In the genomic region with DNA sequence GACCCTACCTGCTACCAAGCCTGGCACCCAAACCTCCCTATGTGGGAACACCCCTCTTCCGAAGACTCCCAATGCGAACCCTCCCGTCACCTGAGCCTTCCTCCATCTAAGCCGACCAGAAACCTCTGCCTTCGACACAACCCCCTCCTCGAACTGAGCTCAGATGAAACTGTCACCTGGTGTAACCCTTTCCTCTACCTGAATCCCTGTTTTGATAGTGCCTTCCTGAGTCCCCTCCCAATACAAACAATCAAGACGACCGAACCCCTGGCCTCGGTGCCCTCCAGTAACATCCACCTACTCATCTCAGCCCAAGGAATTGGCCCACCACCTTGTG, we compare ENCODE assay signal across 8 mouse cellular contexts. TPM values are rescaled to one million over a fixed set of nuclear protein-coding genes. Genes with fewer than 3 reads are reported as not detected.
DNase-seq lines count a peak whose midpoint lies in the region; ATAC-seq and TF ChIP-seq lines count a peak whose summit lies in the region.

No protein-coding gene starts in this region.

- H3K4me2 ChIP-seq in kidney, embryonic 14.5 days (replicated peaks; ENCODE audit: low read depth, low read length), result peak overlapping the region; percentile 81
- H3K4me2 ChIP-seq in hindbrain, embryonic 11.5 days (replicated peaks; ENCODE audit: low read depth, low read length), result peak overlapping the region; percentile 98
- H3K4me2 ChIP-seq in midbrain, embryonic 15.5 days, result peak overlapping the region; percentile 93

- ATAC-seq in kidney, embryonic 14.5 days (ENCODE audit: low FRiP score, low TSS enrichment), result 0 out of 2 replicates have a peak, but pooled peaks have one; percentile 2
- ATAC-seq in hindbrain, embryonic 11.5 days (ENCODE audit: low FRiP score), result peak; percentile 14; the same call in 1 of the 2 replicates
- peak; percentile 2 for ATAC-seq in midbrain, embryonic 15.5 days (replicated peaks)
- no peak for ATAC-seq in granulocyte monocyte progenitor cell, adult 5-6 weeks (replicated peaks; ENCODE audit: poor library complexity, severe bottlenecking)

- no peak for DNase-seq in kidney, adult 9 months
- DNase-seq in T-cell, adult 2 months (ENCODE audit: low spot score), result peak; percentile 4
- peak; percentile 49 for DNase-seq in hindbrain, embryonic 11.5 days (ENCODE audit: low spot score)
- no peak for DNase-seq in spleen, postnatal 36 days (ENCODE audit: low spot score in 2 of 2)
- DNase-seq in thymus, adult 2 months, result no peak

- no peak overlapping the region for H3K9ac ChIP-seq in kidney, embryonic 14.5 days (ENCODE audit: low read depth, low read length)
- peak overlapping the region; percentile 86 for H3K9ac ChIP-seq in hindbrain, embryonic 11.5 days (ENCODE audit: low read depth, low read length)
- H3K9ac ChIP-seq in midbrain, embryonic 15.5 days, result peak overlapping the region; percentile 87

- H3K27ac ChIP-seq in kidney, embryonic 14.5 days (ENCODE audit: low read depth, low read length), result no peak overlapping the region
- peak overlapping the region; percentile 91 for H3K27ac ChIP-seq in hindbrain, embryonic 11.5 days (ENCODE audit: low read depth, low read length)
- peak overlapping the region; percentile 93 for H3K27ac ChIP-seq in midbrain, embryonic 15.5 days
- no peak overlapping the region for H3K27ac ChIP-seq in thymus, adult 2 months (ENCODE audit: control insufficient read depth, insufficient read depth, low read length)

- peak overlapping the region; percentile 49 for H3K4me3 ChIP-seq in kidney, embryonic 14.5 days (ENCODE audit: low read length)
- peak overlapping the region; percentile 74 for H3K4me3 ChIP-seq in hindbrain, embryonic 11.5 days (ENCODE audit: low read depth, low read length)
- H3K4me3 ChIP-seq in midbrain, embryonic 15.5 days, result peak overlapping the region; percentile 95
- no peak overlapping the region for H3K4me3 ChIP-seq in thymus, adult 2 months (ENCODE audit: control insufficient read depth, insufficient read depth, low read length)

- WGBS in kidney, embryonic 14.5 days, result under 1% methylated on average over 9 of the region's 9 CpGs
- WGBS in hindbrain, embryonic 11.5 days, result 0% methylated on average over 9 of the region's 9 CpGs
- 0% methylated on average over 9 of the region's 9 CpGs for WGBS in midbrain, embryonic 15.5 days
- WGBS in thymus, adult 2 months, result 2% methylated on average over 9 of the region's 9 CpGs

- H3K9me3 ChIP-seq in kidney, embryonic 14.5 days (ENCODE audit: control insufficient read depth, low read length), result no peaks in the 10 kb centered on the region
- H3K9me3 ChIP-seq in hindbrain, embryonic 11.5 days (ENCODE audit: control insufficient read depth, low read length), result no peaks in the 10 kb centered on the region
- no peaks in the 10 kb centered on the region for H3K9me3 ChIP-seq in midbrain, embryonic 15.5 days

- peaks cover 15% of the 10 kb centered on the region for H3K4me1 ChIP-seq in kidney, embryonic 14.5 days (ENCODE audit: control insufficient read depth, insufficient read depth, low read length)
- peaks cover 9% of the 10 kb centered on the region; the same call in 1 of the 2 replicates for H3K4me1 ChIP-seq in hindbrain, embryonic 11.5 days (replicated peaks; ENCODE audit: control insufficient read depth, insufficient read depth, low read length)
- H3K4me1 ChIP-seq in midbrain, embryonic 15.5 days, result peaks cover 28% of the 10 kb centered on the region
- H3K4me1 ChIP-seq in thymus, adult 2 months (replicated peaks; ENCODE audit: control insufficient read depth, insufficient read depth, low read length), result peaks cover 24% of the 10 kb centered on the region

- no peaks in the 10 kb centered on the region for H3K36me3 ChIP-seq in kidney, embryonic 14.5 days (ENCODE audit: control insufficient read depth, insufficient read depth, low read length)
- H3K36me3 ChIP-seq in hindbrain, embryonic 11.5 days (ENCODE audit: control insufficient read depth, insufficient read depth, low read length), result no peaks in the 10 kb centered on the region
- peaks cover 3% of the 10 kb centered on the region; the same call in 1 of the 2 replicates for H3K36me3 ChIP-seq in midbrain, embryonic 15.5 days (replicated peaks)
- H3K36me3 ChIP-seq in thymus, adult 2 months (ENCODE audit: control insufficient read depth, insufficient read depth, low read length), result no peaks in the 10 kb centered on the region

- no peak for TF ChIP-seq CTCF in thymus, adult 2 months (IDR thresholded peaks at IDR 0.05; ENCODE audit: borderline replicate concordance, control insufficient read depth, extremely low read depth, insufficient read depth, low read length, poor library complexity)

- TF ChIP-seq POLR2A in thymus, adult 2 months (IDR thresholded peaks at IDR 0.05; ENCODE audit: control insufficient read depth, extremely low read depth, insufficient read depth, low read length, poor library complexity), result no peak

- H3K27me3 ChIP-seq in kidney, embryonic 14.5 days (ENCODE audit: control insufficient read depth, insufficient read depth, low read length), result peaks cover 29% of the 10 kb centered on the region
- H3K27me3 ChIP-seq in hindbrain, embryonic 11.5 days (ENCODE audit: control insufficient read depth, insufficient read depth, low read length), result no peaks in the 10 kb centered on the region; the same call in 1 of the 2 replicates
- H3K27me3 ChIP-seq in midbrain, embryonic 15.5 days (replicated peaks), result no peaks in the 10 kb centered on the region
- H3K27me3 ChIP-seq in thymus, adult 2 months (ENCODE audit: control insufficient read depth, insufficient read depth, low read length), result peaks cover 11% of the 10 kb centered on the region; the same call in 1 of the 2 replicates

RNA-seq across cellular contexts. Expression of a gene that starts 0.7 kb away (rescaled TPM):
- 1.7 and 1.9 TPM in 2 replicates for polyA plus RNA-seq in kidney, embryonic 14.5 days (2014; fragmentation: Nextera tagmentation; extraction: Ambion mirVana)
- polyA plus RNA-seq in hindbrain, embryonic 11.5 days (2014; fragmentation: Nextera tagmentation; extraction: Ambion mirVana), result 6.0 and 6.2 TPM in 2 replicates
- 33.5 and 35.8 TPM in 2 replicates for polyA plus RNA-seq in midbrain, embryonic 15.5 days (2015; fragmentation: Nextera tagmentation; extraction: Ambion mirVana)
- 0.56 TPM in 1 of 2 replicates, not detected in the other for total RNA-seq in granulocyte monocyte progenitor cell, adult 5-6 weeks (2014; fragmentation: Nextera tagmentation)
- 0.43 and 1.8 TPM in 2 replicates for total RNA-seq in granulocyte monocyte progenitor cell, adult 5-6 weeks (2017)
- 3.5 TPM in 2 replicates for polyA plus RNA-seq in thymus, adult 2 months (2012; rRNA removed)

RNA-seq across cellular contexts. Expression of a gene that starts 8.8 kb away (rescaled TPM):
- polyA plus RNA-seq in kidney, embryonic 14.5 days (2014; fragmentation: Nextera tagmentation; extraction: Ambion mirVana), result 44.3 and 55.7 TPM in 2 replicates
- 54.1 and 54.5 TPM in 2 replicates for polyA plus RNA-seq in hindbrain, embryonic 11.5 days (2014; fragmentation: Nextera tagmentation; extraction: Ambion mirVana)
- 40.8 and 42.9 TPM in 2 replicates for polyA plus RNA-seq in midbrain, embryonic 15.5 days (2015; fragmentation: Nextera tagmentation; extraction: Ambion mirVana)
- 39.6 and 41.2 TPM in 2 replicates for total RNA-seq in granulocyte monocyte progenitor cell, adult 5-6 weeks (2014; fragmentation: Nextera tagmentation)
- 18.2 and 25.2 TPM in 2 replicates for total RNA-seq in granulocyte monocyte progenitor cell, adult 5-6 weeks (2017)
- polyA plus RNA-seq in thymus, adult 2 months (2012; rRNA removed), result 35.0 and 35.4 TPM in 2 replicates

RNA-seq across cellular contexts. Expression of a gene that starts 9.0 kb away (rescaled TPM):
- polyA plus RNA-seq in kidney, embryonic 14.5 days (2014; fragmentation: Nextera tagmentation; extraction: Ambion mirVana), result not detected in 2 replicates
- polyA plus RNA-seq in hindbrain, embryonic 11.5 days (2014; fragmentation: Nextera tagmentation; extraction: Ambion mirVana), result not detected in 2 replicates
- polyA plus RNA-seq in midbrain, embryonic 15.5 days (2015; fragmentation: Nextera tagmentation; extraction: Ambion mirVana), result 0.21 TPM in 1 of 2 replicates, not detected in the other
- total RNA-seq in granulocyte monocyte progenitor cell, adult 5-6 weeks (2014; fragmentation: Nextera tagmentation), result not detected in 2 replicates
- total RNA-seq in granulocyte monocyte progenitor cell, adult 5-6 weeks (2017), result not detected in 2 replicates
- polyA plus RNA-seq in thymus, adult 2 months (2012; rRNA removed), result not detected in 2 replicates

RNA-seq across cellular contexts. Expression of a gene that starts 9.0 kb away (rescaled TPM):
- polyA plus RNA-seq in kidney, embryonic 14.5 days (2014; fragmentation: Nextera tagmentation; extraction: Ambion mirVana), result 42.2 and 42.4 TPM in 2 replicates
- 26.9 and 32.5 TPM in 2 replicates for polyA plus RNA-seq in hindbrain, embryonic 11.5 days (2014; fragmentation: Nextera tagmentation; extraction: Ambion mirVana)
- polyA plus RNA-seq in midbrain, embryonic 15.5 days (2015; fragmentation: Nextera tagmentation; extraction: Ambion mirVana), result 8.5 and 10.4 TPM in 2 replicates
- 34.5 and 65.8 TPM in 2 replicates for total RNA-seq in granulocyte monocyte progenitor cell, adult 5-6 weeks (2014; fragmentation: Nextera tagmentation)
- total RNA-seq in granulocyte monocyte progenitor cell, adult 5-6 weeks (2017), result 12.4 and 15.5 TPM in 2 replicates
- polyA plus RNA-seq in thymus, adult 2 months (2012; rRNA removed), result 21.3 and 24.0 TPM in 2 replicates

RNA-seq across cellular contexts. Expression of a gene that starts 9.3 kb away (rescaled TPM):
- 2.6 and 3.1 TPM in 2 replicates for polyA plus RNA-seq in kidney, embryonic 14.5 days (2014; fragmentation: Nextera tagmentation; extraction: Ambion mirVana)
- 3.1 and 3.5 TPM in 2 replicates for polyA plus RNA-seq in hindbrain, embryonic 11.5 days (2014; fragmentation: Nextera tagmentation; extraction: Ambion mirVana)
- polyA plus RNA-seq in midbrain, embryonic 15.5 days (2015; fragmentation: Nextera tagmentation; extraction: Ambion mirVana), result 17.1 and 19.9 TPM in 2 replicates
- total RNA-seq in granulocyte monocyte progenitor cell, adult 5-6 weeks (2014; fragmentation: Nextera tagmentation), result 0.77 TPM in 1 of 2 replicates, not detected in the other
- total RNA-seq in granulocyte monocyte progenitor cell, adult 5-6 weeks (2017), result 1.3 TPM in 1 of 2 replicates, not detected in the other
- polyA plus RNA-seq in thymus, adult 2 months (2012; rRNA removed), result 0.32 and 0.42 TPM in 2 replicates

Comparison
In these comparisons a context has a peak if more than half of its experiments do, and no peak if none do; other contexts are left out.
1. H3K27ac ChIP-seq: peak in hindbrain, embryonic 11.5 days (single experiment) and midbrain, embryonic 15.5 days (single experiment); none in kidney, embryonic 14.5 days (single experiment) and thymus, adult 2 months (single experiment).
2. DNase-seq: peak in T-cell, adult 2 months (single experiment) and hindbrain, embryonic 11.5 days (single experiment); none in kidney, adult 9 months (single experiment), spleen, postnatal 36 days (0 of 2) and thymus, adult 2 months (single experiment).
3. Peak in every context shown above with its lines, with median percentiles within 50 percentile points of each other: H3K4me2 ChIP-seq.